Mouse (Mus musculus) thymus, adult 2 months (tissue): ENCODE data around the gene Ptchd3. TPM values are rescaled to one million over a fixed set of nuclear protein-coding genes. Genes with fewer than 3 reads are reported as not detected.

ENCODE experiments used
- DNase-seq: peaks from one replicate; pipeline ENCODE4 v3.0.0; 2021
- H3K27ac ChIP-seq: fragments of 200-500 bp; 2 replicates; pipeline ENCODE4 v1.5.1; 2012; ENCODE audit warnings: low read length, control low read depth; ENCODE audit not compliant: control insufficient read depth, insufficient read depth
- H3K27me3 ChIP-seq: fragments of 200-500 bp; 2 replicates; pipeline ENCODE4 v1.6.1; 2012; ENCODE audit warnings: mild to moderate bottlenecking, low read length, moderate library complexity, mixed read lengths; ENCODE audit not compliant: control insufficient read depth, insufficient read depth
- H3K36me3 ChIP-seq: fragments of 200-500 bp; 2 replicates; pipeline ENCODE4 v1.6.1; 2012; ENCODE audit warnings: mild to moderate bottlenecking, low read length, moderate library complexity; ENCODE audit not compliant: control insufficient read depth, insufficient read depth
- H3K4me1 ChIP-seq: fragments of 200-500 bp; replicated peaks from 2 replicates; pipeline ENCODE4 v1.6.1; 2012; ENCODE audit warnings: low read length; ENCODE audit not compliant: control insufficient read depth, insufficient read depth
- H3K4me3 ChIP-seq: fragments of 200-500 bp; 2 replicates; pipeline ENCODE4 v1.5.1; 2012; ENCODE audit warnings: mild to moderate bottlenecking, low read length, control low read depth, moderate library complexity; ENCODE audit not compliant: control insufficient read depth, insufficient read depth
- CTCF ChIP-seq: fragments of 200-500 bp; IDR thresholded peaks from 2 replicates; pipeline ENCODE4 v1.5.1; 2012; ENCODE audit warnings: mild to moderate bottlenecking, control low read depth, low read length, moderate library complexity, borderline replicate concordance; ENCODE audit not compliant: control insufficient read depth, poor library complexity, insufficient read depth; ENCODE audit errors: extremely low read depth
- POLR2A ChIP-seq: fragments of 200-500 bp; IDR thresholded peaks from 2 replicates; pipeline ENCODE4 v1.6.1; 2012; ENCODE audit warnings: mild to moderate bottlenecking, low read length, control low read depth, moderate library complexity; ENCODE audit not compliant: control insufficient read depth, poor library complexity, insufficient read depth; ENCODE audit errors: extremely low read depth
- WGBS: fragments of 180-500 bp; shearing (Covaris S2); methylation state at CpG from one replicate; pipeline ENCODE4 v1.1.7; 2018; 5-methylcytosine and 5-hydroxymethylcytosine counted together
- polyA plus RNA-seq: library from polyadenylated mRNA; depleted of rRNA; stranded (reverse); fragments of >200 nt; gene quantifications from 2 replicates; pipeline ENCODE4 v1.2.3, GENCODE M21; 2012; rRNA removed

The Ptchd3 gene
- polyA plus RNA-seq = 0.04 TPM in 1 of 2 replicates, not detected in the other

DNA sequence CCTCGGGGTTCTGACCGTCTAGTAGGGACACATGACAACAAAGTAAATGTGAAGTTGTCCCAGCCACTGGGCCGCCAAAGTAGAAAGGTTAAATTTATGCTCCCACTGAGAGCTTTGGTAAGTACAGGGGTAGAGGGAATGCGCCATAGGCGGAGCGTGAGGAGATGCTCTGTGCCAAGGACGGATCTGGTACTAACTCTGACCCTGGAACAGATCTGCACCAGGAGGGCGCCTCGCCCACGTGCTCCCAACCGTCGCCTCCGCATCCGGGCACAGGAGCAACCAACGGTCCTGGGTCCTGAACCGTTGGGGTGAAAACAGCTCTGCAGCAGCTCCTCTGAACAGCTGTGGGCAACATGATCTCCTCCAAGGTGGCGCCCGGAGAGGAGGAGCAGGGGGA, at the start of gene Ptchd3:
Gene Ptchd3 (plus strand): TSS at position 301 of the 400 bp plus-strand sequence.
- no peak within 1 kb of the TSS for H3K27ac ChIP-seq
- no peak within 1 kb of the TSS for H3K4me3 ChIP-seq
- no peak for TF ChIP-seq POLR2A
- TF ChIP-seq CTCF = no peak
- H3K4me1 ChIP-seq = no peaks in the 10 kb centered on the region
- H3K27me3 ChIP-seq = no peaks in the 10 kb centered on the region
- DNase-seq = no peak
- 80% methylated on average over 18 of the region's 18 CpGs for WGBS
- no peaks in the 10 kb centered on the region for H3K36me3 ChIP-seq

DNA sequence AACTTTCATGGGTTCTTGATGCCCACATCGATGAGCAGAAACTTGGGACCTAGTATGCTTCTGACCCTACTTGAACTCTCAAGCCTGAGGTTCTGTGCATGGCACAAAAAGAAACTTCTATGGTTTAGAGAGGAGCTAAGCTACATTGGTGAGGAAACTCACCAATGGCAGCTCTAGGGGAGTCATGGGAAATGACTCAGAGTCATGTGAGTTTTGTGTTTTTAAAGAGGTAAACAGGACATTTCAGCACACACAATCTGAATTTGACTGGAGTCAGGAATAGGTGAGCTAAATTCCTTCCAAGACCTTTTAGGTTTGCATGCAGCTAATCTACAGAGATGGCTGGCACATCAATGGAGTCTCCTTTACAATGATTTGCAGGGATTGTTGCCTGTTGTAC, 48.2 kb upstream of the Ptchd3 start:
- Histone ChIP-seq H3K36me3 (no peaks in the 10 kb centered on the region), H3K4me1 (no peaks in the 10 kb centered on the region), H3K27ac (no peak overlapping the region), H3K4me3 (no peak overlapping the region), H3K27me3 (no peaks in the 10 kb centered on the region)
- no peak for TF ChIP-seq POLR2A
- no peak for TF ChIP-seq CTCF
- DNase-seq = no peak
- WGBS = 92% methylated on average over 1 of the region's 1 CpGs

DNA sequence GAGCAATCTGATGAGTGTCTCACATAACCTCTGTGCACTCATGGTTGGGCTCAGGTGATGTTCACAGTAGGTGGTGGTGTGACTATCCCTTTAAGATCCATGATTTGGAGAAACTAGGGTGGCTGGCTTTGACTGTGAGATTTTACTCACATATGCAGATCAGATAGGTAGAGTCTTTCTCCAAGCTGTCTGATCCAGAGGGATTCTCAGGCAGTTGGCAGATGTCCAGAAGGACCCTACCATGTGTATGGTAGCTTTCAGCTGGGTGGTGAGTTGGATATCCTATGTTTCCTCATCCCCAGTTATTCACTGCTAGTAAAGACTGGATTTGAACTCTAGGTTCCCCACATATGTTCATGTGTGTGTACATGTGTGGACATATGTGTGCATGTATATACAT, 42.6 kb upstream of the Ptchd3 start:
- DNase-seq = no peak
- TF ChIP-seq CTCF (no peak), POLR2A (no peak)
- Histone ChIP-seq H3K27me3 (no peaks in the 10 kb centered on the region), H3K4me1 (no peaks in the 10 kb centered on the region), H3K4me3 (no peak overlapping the region), H3K27ac (no peak overlapping the region), H3K36me3 (no peaks in the 10 kb centered on the region)

DNA sequence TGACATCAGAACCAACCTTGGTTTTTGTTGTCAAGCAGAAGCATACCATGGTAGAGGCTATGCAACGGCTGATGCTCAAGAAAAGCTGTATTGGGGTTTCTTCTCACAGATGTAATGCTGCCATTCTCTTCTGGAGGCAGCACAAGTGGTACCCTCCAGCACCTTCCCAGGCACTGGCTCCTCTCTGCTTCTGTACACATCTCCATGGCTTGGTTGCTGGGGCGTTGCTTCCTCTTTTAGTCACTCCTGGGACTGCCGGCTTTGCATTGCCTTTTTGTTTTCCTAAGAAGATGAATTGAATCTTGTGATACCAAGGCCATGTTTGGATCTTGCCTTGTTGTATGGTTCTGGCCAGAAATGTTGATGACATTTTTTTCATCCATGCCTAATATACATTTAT, 40.5 kb upstream of the Ptchd3 start:
- WGBS = 47% methylated on average over 3 of the region's 3 CpGs
- Histone ChIP-seq H3K27me3 (no peaks in the 10 kb centered on the region), H3K27ac (no peak overlapping the region), H3K4me3 (no peak overlapping the region), H3K4me1 (no peaks in the 10 kb centered on the region; the same call in 1 of the 2 replicates), H3K36me3 (no peaks in the 10 kb centered on the region)
- no peak for DNase-seq
- TF ChIP-seq POLR2A = no peak
- no peak for TF ChIP-seq CTCF

DNA sequence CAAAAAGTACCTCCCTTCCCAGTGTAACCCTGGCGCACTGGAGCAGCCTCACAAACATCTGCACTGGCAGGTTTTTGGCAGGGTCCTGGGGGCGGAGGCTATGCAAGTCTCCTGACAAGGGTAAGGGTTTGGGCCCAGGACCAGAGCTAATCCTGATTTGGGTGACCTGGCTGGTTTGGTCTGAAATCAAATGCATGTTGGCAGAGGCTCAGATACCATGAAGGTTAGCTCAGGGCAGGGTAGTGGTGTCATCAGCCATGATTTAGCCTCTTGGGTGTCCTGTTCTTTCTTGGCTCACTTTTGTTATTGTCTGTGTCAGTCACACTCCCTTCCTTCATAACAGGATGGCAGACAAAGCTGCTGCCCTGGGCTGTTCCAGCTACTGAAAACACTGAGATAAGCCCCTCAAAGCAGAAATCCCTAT, 39.4 kb upstream of the Ptchd3 start:
- Histone ChIP-seq H3K27ac (no peak overlapping the region), H3K4me3 (no peak overlapping the region), H3K27me3 (no peaks in the 10 kb centered on the region), H3K4me1 (no peaks in the 10 kb centered on the region; the same call in 1 of the 2 replicates), H3K36me3 (no peaks in the 10 kb centered on the region)
- WGBS = 99% methylated on average over 2 of the region's 2 CpGs
- no peak for DNase-seq
- TF ChIP-seq CTCF (no peak), POLR2A (no peak)

DNA sequence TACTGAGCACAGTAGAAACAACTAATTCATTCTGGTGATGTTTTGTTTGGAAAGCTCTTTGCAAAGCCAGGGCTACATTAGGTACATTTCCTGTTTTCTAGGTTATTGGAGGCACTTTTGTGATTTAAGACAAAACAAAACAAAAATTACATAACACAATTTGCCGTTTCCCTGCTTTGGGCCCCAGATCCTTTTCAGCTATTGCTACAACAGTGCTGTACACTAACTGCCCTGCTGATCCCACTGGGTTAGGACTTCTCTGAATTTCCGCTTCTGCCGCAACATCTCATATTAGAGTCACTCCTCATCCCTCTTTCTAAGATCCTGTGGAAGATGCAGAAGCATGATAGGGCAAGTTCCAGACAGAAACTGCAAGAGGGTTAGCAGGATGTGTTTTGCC, 38.6 kb upstream of the Ptchd3 start:
- H3K27ac ChIP-seq = no peak overlapping the region

DNA sequence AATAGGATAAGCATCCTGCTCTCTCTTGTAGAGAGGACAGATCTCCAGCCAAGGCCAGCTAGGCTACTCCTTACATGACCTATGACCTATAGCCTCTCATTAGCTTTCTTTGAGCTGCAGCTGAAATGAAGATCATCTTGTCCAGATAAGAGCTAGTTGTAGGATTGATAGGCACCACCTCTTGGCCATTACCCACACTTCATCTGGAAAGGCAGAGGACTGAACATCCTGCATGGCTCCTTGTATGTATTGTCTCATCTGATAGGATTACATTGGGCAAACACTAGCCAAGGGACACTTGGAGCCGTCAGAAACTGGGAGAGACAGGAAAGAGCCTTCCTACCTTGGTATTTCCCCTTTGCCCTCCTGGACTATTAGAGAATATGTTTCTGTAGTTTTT, 38.1 kb upstream of the Ptchd3 start:
- Histone ChIP-seq H3K27ac (no peak overlapping the region), H3K4me1 (no peaks in the 10 kb centered on the region; the same call in 1 of the 2 replicates), H3K4me3 (no peak overlapping the region), H3K27me3 (no peaks in the 10 kb centered on the region), H3K36me3 (no peaks in the 10 kb centered on the region)
- DNase-seq = no peak
- WGBS = 90% methylated on average over 1 of the region's 1 CpGs
- no peak for TF ChIP-seq CTCF
- TF ChIP-seq POLR2A = no peak

More for the DNA sequence above, 38.6 kb upstream of the Ptchd3 start:
- no peak for DNase-seq
- H3K4me3 ChIP-seq = no peak overlapping the region
- WGBS = 96% methylated on average over 3 of the region's 3 CpGs
- TF ChIP-seq POLR2A = no peak
- TF ChIP-seq CTCF = no peak
- H3K27me3 ChIP-seq = no peaks in the 10 kb centered on the region
- no peaks in the 10 kb centered on the region; the same call in 1 of the 2 replicates for H3K4me1 ChIP-seq
- H3K36me3 ChIP-seq = no peaks in the 10 kb centered on the region
